Mouse (Mus musculus): ENCODE measurements around the gene Abhd6.

Gene Abhd6

DNA sequence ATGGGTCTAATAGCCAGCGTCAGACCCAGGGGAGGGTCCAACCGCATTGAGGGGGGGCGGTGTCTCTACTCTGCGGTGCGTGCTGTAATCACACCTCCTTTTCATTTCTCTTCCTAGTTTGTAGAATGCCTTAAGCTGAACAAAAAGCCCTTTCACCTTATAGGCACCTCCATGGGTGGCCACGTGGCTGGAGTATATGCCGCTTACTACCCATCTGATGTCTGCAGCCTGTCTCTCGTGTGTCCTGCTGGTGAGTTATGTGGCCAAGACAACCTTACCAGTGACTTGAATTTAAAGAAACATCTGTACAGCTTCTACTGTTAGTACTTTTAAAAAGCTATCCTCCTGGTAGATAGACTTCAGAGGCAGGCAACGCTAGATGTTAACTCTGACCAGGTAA lies 39.9 kb downstream of the Abhd6 start:
- in situ Hi-C loops (cut with MboI; ENCODE audit: low pct_unique_long_range_greater_than_20kb in 1 of 2, low sequenced_read_pairs in 2 of 2, unreplicated experiment in 1 of 2), result loop anchor here in 1 of 2 experiments (5.0 kb wide), 1 partner anchor 80 kb away; no protein-coding TSS in a partner anchor

DNA sequence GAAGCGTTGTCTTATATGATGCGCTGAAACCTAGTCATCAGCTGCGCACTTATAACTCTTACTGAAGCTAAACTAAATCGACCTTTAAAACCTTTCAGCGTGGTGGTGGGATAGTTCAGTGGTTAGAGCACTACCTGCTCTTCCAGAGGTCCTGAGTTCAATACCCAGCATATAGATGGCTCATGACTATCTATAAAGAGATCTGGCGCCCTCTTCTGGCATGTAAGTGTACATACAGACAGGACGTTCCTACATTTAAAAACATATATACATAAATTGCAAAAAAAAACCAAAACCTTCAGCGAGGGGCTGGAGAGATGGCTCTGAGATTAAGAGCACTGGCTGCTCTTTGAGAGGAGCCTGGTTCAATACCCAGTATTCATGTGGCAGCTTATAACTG lies 41.6 kb downstream of the Abhd6 start:
- in situ Hi-C loops (cut with MboI; ENCODE audit: low pct_unique_long_range_greater_than_20kb in 1 of 2, low sequenced_read_pairs in 2 of 2, unreplicated experiment in 1 of 2), result loop anchor here in 1 of 2 experiments (5.0 kb wide), 1 partner anchor 82 kb away; no protein-coding TSS in a partner anchor

DNA sequence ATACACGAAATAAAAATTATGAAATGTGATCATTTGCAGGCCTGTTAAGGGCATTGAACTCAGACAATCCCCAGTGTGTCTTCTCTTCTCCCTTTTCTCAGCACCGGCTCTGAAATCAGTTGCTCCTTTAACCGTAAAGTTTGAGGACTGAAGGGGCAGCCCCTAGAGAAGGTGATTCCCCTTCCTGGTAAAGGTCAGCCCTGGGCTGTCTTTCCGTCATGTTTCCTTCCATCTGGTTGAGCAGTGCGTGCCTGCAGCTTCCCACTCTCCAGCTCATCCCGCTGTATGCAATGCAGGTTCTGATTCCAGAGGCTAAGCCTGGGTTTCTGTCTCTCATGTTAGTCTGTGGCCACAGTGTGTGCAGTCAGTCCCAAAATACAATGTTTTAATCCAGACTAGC lies 42.1 kb downstream of the Abhd6 start:
- in situ Hi-C loops (cut with MboI; ENCODE audit: low pct_unique_long_range_greater_than_20kb in 1 of 2, low sequenced_read_pairs in 2 of 2, unreplicated experiment in 1 of 2), result loop anchor here in 1 of 2 experiments (5.0 kb wide), 1 partner anchor 82 kb away; no protein-coding TSS in a partner anchor

DNA sequence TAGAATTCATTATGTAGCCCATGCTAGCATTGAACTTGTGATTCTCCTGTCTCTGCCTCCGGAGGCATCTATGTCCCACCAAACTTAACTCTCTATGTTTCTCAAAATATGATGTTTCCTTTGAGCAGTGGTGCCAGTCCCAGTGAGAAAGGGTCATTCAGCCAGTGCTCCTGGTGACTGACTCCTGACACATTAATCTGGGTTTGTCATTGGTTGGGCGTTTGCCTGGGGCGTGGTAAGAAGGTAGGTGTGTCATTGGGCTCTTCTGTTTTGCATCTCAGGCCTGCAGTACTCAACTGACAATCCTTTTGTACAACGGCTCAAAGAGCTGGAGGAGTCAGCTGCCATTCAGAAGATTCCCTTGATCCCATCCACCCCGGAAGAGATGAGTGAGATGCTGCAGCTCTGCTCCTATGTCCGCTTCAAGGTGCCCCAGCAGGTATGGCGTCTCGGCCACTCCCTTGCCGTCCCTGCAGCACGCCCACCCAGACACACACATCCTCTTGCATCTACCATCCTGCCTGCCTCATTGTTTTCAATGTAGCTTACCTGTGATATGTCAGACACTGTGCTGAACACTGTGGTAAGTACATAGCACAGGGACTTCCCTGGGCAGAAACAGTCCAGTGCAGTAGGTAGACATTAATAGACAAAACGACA lies 42.6 kb downstream of the Abhd6 start:
- in situ Hi-C loops (cut with MboI; ENCODE audit: low pct_unique_long_range_greater_than_20kb in 1 of 2, low sequenced_read_pairs in 2 of 2, unreplicated experiment in 1 of 2), result no loop called here

DNA sequence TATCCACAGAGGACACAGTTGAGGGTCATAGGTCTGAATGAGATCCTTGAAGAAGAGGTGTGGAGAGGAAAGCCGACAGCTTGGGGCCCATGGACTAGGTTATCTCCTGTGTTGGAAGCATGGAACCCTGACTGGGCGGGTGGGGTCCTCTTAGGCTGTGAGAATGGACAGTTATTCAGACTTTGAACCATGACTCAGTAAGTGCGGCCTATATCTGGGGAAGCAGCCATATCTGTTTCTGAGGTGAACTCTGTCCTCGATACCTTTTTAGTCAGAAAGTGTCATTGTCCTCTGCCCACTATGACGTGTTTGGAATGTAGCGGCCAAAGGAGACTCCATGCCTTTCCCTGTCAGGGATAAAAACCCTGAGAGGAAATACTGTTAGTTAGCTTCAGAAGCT lies 44.1 kb downstream of the Abhd6 start:
- in situ Hi-C loops (cut with MboI; ENCODE audit: low pct_unique_long_range_greater_than_20kb in 1 of 2, low sequenced_read_pairs in 2 of 2, unreplicated experiment in 1 of 2), result no loop called here

DNA sequence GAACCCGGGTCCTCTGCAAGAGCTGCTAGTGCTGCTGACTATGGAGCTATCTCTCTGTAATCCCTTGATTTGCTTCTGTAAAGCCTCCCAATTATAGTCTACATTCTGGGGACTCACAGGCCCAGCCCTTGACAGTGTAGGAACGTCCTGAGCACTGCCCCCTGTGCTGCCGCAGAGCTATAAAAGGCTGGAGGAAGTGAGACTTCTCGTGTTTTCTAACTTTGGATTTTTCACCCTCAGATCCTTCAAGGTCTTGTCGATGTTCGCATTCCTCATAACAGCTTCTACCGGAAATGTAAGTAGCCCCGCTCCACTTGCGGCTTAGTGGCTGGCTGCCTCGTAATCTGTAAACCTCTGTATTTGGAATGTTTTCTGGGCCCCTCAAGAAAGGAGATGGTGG lies 46.6 kb downstream of the Abhd6 start:
- in situ Hi-C loops (cut with MboI; ENCODE audit: low pct_unique_long_range_greater_than_20kb in 1 of 2, low sequenced_read_pairs in 2 of 2, unreplicated experiment in 1 of 2), result no loop called here

DNA sequence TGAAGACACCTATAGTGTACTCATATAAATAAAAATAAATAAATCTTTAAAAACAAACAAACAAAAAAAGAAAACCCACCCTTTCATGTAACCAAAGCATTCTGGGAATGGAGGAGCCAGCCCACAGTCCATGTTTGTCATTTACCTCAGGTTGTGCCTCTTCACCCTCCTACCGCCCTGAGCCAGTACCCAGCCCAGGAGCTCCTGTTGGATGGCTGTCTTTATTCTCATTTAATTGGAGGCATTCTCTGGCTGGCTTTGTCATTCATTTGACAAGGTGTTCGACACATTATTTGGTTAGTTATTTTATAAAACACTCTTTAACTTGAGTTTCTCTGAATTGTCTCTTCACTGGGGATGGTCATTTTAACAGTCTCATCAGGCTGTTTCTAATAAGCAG lies 49.2 kb downstream of the Abhd6 start:
- in situ Hi-C loops (cut with MboI; ENCODE audit: low pct_unique_long_range_greater_than_20kb in 1 of 2, low sequenced_read_pairs in 2 of 2, unreplicated experiment in 1 of 2), result loop anchor here in 1 of 2 experiments (10.0 kb wide), 1 partner anchor 237 kb away; the partner anchor contains the start of gene Flnb

DNA sequence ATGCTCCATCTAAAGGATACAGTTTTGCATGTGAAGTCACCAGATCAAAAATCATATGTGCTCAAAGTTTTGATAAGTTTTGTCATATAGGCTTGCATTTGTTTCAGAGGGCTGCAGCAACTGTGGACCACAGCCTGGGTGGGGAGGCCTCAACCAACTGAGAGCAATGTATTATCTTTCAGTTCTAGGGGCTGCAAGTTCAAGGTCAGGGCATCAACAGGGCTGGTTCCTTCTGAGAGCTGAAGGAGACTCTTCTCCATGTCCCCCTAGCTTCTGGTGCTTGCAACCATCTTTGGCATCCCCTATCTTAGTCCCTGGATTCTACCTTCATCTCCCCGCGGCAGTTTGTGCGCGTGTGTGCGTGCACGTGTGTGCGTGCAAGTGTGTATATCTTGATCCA lies 50.0 kb downstream of the Abhd6 start:
- in situ Hi-C loops (cut with MboI; ENCODE audit: low pct_unique_long_range_greater_than_20kb in 1 of 2, low sequenced_read_pairs in 2 of 2, unreplicated experiment in 1 of 2), result loop anchor here in 1 of 2 experiments (10.0 kb wide), 1 partner anchor 238 kb away; the partner anchor contains the start of gene Flnb

DNA sequence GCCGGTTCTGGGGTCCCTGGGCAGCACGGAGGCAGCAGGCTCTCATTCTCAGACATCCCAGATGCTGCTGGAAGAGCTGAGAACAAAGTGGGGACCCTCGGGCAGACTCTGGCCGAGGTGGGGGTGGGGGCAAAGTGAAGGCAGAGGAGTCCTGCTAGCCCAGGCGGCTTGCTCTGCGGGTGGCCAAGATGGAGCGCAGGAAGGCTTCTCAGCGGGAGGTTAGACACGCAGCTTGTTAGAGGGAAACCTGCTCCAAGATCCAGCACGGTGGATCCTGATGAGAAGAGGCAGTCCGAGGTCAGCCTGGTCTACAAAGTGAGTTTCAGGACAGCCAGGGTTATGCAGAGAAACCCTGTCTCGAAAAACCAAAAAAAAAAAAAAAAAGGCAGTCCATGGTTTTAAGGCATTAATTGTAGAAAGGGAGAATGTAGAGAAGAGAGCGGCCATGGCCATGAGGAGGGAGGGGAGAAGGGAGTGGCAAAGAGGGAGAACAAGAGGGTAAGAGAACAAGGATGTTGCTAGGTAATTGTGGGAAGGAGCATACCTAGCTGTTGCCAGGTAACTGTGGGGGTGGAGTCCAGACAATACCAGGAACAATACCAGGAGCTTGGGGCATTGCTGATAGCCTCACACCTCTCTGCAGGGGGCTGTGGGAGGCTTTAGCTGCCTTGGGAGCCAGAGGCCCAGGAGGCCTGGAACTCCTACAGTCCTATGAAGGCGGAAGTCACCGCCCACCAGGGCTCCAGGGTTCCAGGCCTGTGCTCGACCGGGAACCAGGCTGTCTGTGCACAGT lies 51.8 kb downstream of the Abhd6 start:
- in situ Hi-C loops (cut with MboI; ENCODE audit: low pct_unique_long_range_greater_than_20kb in 1 of 2, low sequenced_read_pairs in 2 of 2, unreplicated experiment in 1 of 2), result loop anchor here in 1 of 2 experiments (10.0 kb wide), 1 partner anchor 240 kb away; the partner anchor contains the start of gene Flnb

DNA sequence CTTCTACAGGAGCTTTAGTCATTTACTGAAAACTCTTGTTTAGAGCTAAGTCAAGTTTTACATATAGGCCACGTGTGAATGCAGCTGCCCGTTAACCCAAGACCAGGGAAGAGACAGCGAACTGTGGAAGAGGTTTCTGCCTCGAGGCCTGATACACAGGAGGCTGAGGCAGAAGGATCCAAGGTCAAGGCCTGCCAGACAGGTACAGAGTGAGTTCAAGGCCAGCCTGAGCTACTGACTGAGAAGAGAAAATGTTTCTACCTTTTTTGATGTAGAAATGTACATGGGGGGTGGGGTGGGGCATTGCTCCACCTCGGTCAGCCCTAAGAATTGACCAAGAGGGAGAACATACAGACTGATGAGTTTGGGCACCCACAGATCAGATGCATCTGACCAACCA lies 53.4 kb downstream of the Abhd6 start:
- in situ Hi-C loops (cut with MboI; ENCODE audit: low pct_unique_long_range_greater_than_20kb in 1 of 2, low sequenced_read_pairs in 2 of 2, unreplicated experiment in 1 of 2), result loop anchor here in 1 of 2 experiments (10.0 kb wide), 1 partner anchor 241 kb away; the partner anchor contains the start of gene Flnb

DNA sequence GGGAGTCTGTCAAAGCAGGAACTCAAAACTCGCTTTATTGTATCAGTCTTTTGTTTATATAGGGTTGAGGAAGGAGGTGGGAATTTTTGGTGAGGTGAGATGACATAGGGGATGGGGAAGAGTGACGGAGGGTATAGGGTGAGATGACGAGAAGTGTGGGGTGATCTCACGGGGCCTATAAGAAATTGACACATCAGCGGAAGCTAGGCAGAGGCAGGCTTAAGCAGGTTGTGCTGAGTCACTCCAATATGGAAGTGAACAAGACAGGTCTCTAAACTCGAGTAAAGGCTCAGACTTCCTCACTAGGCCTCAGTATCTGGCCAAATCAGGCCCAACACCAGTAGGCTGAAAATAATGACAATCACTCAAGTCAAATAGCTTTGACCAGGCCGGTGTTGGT lies 57.2 kb downstream of the Abhd6 start:
- in situ Hi-C loops (cut with MboI; ENCODE audit: low pct_unique_long_range_greater_than_20kb in 1 of 2, low sequenced_read_pairs in 2 of 2, unreplicated experiment in 1 of 2), result loop anchor here in 1 of 2 experiments (5.0 to 10.0 kb wide), 2 partner anchors 52 to 245 kb away; partner anchors contain the start of gene Flnb

DNA sequence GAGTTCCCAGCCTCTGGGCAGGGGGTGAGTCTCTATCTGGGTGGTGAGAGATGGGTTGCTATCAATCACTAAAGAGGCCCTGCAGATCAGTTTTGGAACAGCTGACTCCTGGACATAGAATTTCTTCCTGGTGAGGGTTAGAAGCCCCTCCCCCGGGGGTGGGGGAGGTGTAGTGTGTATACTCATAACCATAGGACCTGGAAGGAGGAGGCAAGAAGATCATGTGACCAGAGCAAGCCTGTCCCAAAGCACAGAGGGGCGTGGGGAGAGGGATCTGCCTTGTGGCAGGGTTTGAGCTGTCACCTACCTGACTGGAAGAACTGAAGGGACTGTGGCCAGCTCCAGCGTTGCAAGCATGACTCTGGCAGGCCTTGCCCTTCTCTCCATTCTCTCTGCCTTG lies 59.4 kb downstream of the Abhd6 start:
- in situ Hi-C loops (cut with MboI; ENCODE audit: low pct_unique_long_range_greater_than_20kb in 1 of 2, low sequenced_read_pairs in 2 of 2, unreplicated experiment in 1 of 2), result loop anchor here in 1 of 2 experiments (5.0 kb wide), 1 partner anchor 50 kb away; no protein-coding TSS in a partner anchor

DNA sequence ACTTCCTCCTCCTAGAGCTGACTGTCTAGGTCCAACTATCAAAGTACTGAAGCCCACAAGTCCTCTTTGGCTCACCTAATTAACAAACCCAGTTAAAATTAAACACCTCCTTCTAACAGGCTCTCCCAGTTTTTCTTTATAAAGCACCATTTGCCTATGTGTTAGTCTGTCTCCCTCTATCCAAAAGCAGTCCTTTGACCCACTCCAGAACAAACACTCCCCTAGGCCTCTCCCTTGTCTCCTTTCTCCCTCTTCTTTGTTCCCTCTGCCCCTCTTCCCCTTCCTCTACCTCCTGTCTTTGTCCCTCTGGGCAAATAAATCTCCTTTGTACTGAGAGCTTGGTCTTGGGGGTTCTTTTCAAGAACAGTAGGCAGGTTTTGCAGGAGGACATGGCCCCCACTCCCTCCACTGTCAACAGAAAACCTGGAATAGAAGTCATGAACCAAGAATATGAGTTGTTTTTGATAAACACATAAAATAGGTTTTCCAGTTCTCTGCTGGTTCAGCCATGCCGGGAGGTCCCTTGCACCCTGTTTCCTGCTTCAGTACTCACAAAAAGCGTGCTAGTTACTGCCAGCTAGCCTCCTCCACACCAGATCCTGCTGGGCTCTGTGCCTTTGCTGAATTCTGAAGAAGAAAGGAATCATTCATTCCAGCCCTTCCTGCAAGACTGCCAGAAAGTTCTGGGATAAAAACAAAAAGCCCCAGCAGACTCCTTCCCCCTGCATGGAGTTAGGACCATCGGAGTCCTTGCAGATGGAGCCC lies 60.0 kb downstream of the Abhd6 start:
- in situ Hi-C loops (cut with MboI; ENCODE audit: low pct_unique_long_range_greater_than_20kb in 1 of 2, low sequenced_read_pairs in 2 of 2, unreplicated experiment in 1 of 2), result loop anchor here in 1 of 2 experiments (5.0 kb wide), 1 partner anchor 50 kb away; no protein-coding TSS in a partner anchor

DNA sequence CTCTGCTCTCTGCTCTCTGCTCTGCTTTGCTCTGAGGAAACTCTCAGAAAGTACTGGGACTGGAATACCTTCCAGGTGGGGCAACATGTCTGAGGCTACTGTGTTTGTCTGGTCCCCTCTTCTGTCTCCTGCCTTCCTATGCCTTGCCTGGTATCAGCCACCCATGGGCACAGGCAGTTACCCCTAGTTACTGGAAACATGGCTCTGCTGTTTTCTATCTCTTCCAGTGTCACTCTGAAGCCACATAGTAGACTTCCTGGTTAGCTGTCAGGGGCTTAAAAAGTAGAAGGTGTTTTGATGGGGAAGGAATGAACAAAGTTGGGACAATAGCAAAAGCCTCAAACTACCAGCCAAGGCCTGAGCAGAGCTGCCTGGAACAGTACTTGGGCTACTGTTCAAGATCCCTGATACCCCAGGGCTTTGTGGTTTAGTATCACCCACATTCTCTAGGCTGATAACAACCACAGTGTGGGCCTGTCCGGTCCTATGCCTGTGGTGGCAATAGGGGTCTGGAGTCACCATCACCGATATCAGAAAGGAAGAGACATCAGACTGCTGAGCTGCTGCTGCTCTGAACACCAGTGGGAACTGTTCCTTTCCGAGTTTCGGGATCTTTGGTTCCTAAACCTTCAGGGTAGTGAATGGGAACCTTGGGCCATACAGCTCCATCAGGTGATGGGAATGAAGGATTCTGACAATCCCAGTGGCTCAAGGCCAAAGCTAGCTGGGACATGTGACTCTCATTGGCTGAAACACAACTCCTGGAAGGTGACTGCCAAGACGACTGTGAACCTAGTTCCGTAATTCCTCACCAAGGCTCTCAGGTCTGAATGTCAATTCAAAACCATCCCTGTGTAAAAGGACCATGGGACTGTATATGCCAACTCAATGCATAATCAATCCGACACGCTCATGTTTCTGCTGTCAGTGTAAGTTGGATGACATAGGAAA lies 61.4 kb downstream of the Abhd6 start:
- in situ Hi-C loops (cut with MboI; ENCODE audit: low pct_unique_long_range_greater_than_20kb in 1 of 2, low sequenced_read_pairs in 2 of 2, unreplicated experiment in 1 of 2), result loop anchor here in 1 of 2 experiments (5.0 kb wide), 1 partner anchor 48 kb away; no protein-coding TSS in a partner anchor

DNA sequence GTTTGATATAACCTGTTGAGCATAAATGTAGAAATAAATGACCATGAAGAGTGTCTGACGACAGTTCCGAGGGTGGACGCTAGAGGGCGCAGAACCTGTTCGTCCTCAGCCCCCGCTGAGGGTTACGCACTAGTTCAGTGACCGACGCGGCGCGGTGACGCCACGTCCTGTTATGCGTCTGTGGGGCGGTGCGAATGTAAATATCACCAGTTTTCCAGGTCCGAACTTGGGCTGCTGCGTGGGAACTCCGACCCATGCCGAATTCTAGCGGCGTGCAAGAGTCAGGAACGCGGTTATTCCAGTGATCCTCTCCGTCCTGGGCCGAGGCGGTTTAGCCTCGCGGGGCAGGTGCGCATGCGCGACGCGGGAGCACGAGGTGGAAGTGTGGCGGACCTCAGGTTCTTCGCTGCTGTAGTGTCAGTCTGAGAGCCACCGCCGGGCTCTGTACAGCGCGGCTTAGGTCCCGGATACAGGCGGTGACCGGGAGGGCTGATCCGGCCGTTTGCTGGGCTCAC lies 77.5 kb downstream of the Abhd6 start, which contains the start of gene Rpp14:
Rpp14 (plus strand) TSS at position 203 of the 515 bp plus-strand sequence.
- in situ Hi-C loops (cut with MboI; ENCODE audit: low pct_unique_long_range_greater_than_20kb in 1 of 2, low sequenced_read_pairs in 2 of 2, unreplicated experiment in 1 of 2), result loop anchor here in 1 of 2 experiments (25.0 kb wide), 1 partner anchor 257 kb away; no protein-coding TSS in a partner anchor

DNA sequence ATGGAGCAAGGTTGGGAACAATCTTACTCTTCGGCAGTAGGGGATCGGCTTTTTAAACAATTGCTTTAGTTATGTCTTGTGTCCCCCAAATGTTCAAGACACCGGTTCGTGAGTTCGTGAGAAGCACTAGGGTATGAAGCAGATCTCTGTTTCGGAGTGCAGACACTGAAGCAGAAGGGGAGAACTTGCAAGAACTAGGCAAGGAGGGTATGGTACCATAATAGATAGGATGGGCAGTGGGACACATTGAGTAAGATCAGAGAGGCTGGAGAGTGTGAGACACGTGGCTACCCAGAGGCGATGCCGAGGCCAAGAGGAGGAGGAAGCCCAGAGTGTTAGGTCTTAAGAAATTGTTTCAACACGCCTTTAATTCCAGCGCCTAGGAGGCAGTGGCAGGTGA lies 78.0 kb downstream of the Abhd6 start:
- in situ Hi-C loops (cut with MboI; ENCODE audit: low pct_unique_long_range_greater_than_20kb in 1 of 2, low sequenced_read_pairs in 2 of 2, unreplicated experiment in 1 of 2), result loop anchor here in 1 of 2 experiments (25.0 kb wide), 1 partner anchor 257 kb away; no protein-coding TSS in a partner anchor

DNA sequence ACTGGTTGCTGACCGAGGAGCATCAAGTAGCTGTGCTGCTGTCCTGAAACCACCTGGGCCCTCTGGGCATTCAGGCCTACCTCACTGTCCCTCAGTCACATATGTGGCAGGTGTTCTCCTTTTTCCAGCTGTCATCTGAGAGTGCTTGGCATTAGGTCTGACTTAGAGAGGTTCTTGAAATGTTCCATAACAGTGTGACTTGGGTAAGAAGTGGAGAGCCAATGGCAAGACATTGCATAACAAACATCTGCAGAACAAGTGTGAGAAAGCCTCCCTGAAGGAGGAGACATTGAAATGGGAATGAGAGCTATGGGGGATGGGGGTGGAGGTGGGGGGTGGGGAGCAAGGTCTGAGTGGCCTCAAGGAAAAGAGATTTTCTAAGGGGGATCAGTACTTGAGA lies 80.2 kb downstream of the Abhd6 start:
- in situ Hi-C loops (cut with MboI; ENCODE audit: low pct_unique_long_range_greater_than_20kb in 1 of 2, low sequenced_read_pairs in 2 of 2, unreplicated experiment in 1 of 2), result loop anchor here in 1 of 2 experiments (25.0 kb wide), 1 partner anchor 254 kb away; no protein-coding TSS in a partner anchor
